23 mouse cellular contexts compared by ENCODE assay signal in the genomic region with DNA sequence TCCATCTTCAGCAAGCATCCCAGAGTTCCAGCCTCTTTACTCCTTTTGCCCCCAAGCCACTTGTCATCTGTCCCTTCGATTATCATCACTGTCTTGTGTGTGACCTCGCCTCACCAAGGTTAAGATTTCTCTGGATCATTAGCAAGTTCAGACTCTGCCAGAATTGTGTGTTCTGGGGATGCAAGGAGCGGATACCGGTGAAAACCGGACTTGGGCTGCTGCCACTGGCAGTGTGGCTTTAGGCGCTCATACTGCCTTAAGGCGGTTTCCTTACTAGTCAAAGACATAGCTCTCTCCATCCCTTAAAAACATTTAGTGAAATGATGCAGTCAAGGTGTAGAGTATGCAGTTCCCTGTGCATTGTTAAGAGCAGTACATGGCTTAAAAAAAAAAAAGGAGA. TPM values are rescaled to one million over a fixed set of nuclear protein-coding genes. Genes with fewer than 3 reads are reported as not detected.
A peak's percentile ranks its signal among the peaks of the same experiment; 100 is the strongest.
DNase-seq lines count a peak whose midpoint lies in the region; ATAC-seq and TF ChIP-seq lines count a peak whose summit lies in the region.
"Had no signal": no experiment of that assay in that cellular context is flagged by ENCODE, and none has a peak within 500 bp of the region (broad histone marks: within the 10 kb centered on the region; RNA-seq: fewer than 3 reads in every experiment).

No protein-coding gene starts in this region.

- peaks cover 79% of the 10 kb centered on the region for H3K4me1 ChIP-seq in megakaryocyte, embryonic 14.5 days
- peaks cover 13% of the 10 kb centered on the region for H3K4me1 ChIP-seq in bone marrow, adult 2 months (ENCODE audit: control insufficient read depth, insufficient read depth, low read length)

- peaks cover 2% of the 10 kb centered on the region for H3K36me3 ChIP-seq in megakaryocyte, embryonic 14.5 days (replicated peaks; ENCODE audit: low read length)
- H3K36me3 ChIP-seq in macrophage (ENCODE audit: inconsistent target) = no peaks in the 10 kb centered on the region
- H3K36me3 ChIP-seq: heart, embryonic 12.5 days; hindbrain, embryonic 12.5 days; lung, embryonic 15.5 days; midbrain, embryonic 12.5 days had no signal

- no peak for ATAC-seq in megakaryocyte, adult 5-6 weeks (ENCODE audit: poor library complexity, severe bottlenecking)
- ATAC-seq: forebrain, embryonic 16.5 days had no signal

- no peak for TF ChIP-seq POLR2A in bone marrow, adult 2 months (IDR thresholded peaks at IDR 0.05; ENCODE audit: borderline replicate concordance, control insufficient read depth, low read depth, low read length)

- no peaks in the 10 kb centered on the region for H3K9me3 ChIP-seq in megakaryocyte, embryonic 14.5 days
- H3K9me3 ChIP-seq: embryonic facial prominence, embryonic 10.5 days; heart, embryonic 12.5 days; hindbrain, embryonic 12.5 days; lung, embryonic 15.5 days; midbrain, embryonic 12.5 days had no signal

- H3K27me3 ChIP-seq in megakaryocyte, embryonic 14.5 days (replicated peaks) = peaks cover 60% of the 10 kb centered on the region
- H3K27me3 ChIP-seq: heart, embryonic 12.5 days; hindbrain, embryonic 12.5 days; lung, embryonic 15.5 days had no signal

- H3K79me2 ChIP-seq in macrophage (ENCODE audit: inconsistent target) = peaks cover 73% of the 10 kb centered on the region

- intact Hi-C loops in left cerebral cortex, postnatal 14 days (cut with DNase I) = no loop called here

- H3K27ac ChIP-seq in bone marrow, adult 2 months (ENCODE audit: control insufficient read depth, insufficient read depth, low read depth, low read length, poor library complexity) = peak overlapping the region; percentile 14
- peak overlapping the region; percentile 100 for H3K27ac ChIP-seq in macrophage
- H3K27ac ChIP-seq: embryonic facial prominence, embryonic 10.5 days; hindbrain, embryonic 12.5 days; lung, embryonic 15.5 days; midbrain, embryonic 12.5 days had no signal

- peak overlapping the region; percentile 28 for H3K4me3 ChIP-seq in megakaryocyte, embryonic 14.5 days (replicated peaks)
- H3K4me3 ChIP-seq in bone marrow, adult 2 months (replicated peaks; ENCODE audit: control insufficient read depth, low read depth, low read length) = no peak overlapping the region
- H3K4me3 ChIP-seq in macrophage (ENCODE audit: inconsistent target) = no peak overlapping the region
- H3K4me3 ChIP-seq: embryonic facial prominence, embryonic 10.5 days; heart, embryonic 12.5 days; hindbrain, embryonic 12.5 days; lung, embryonic 15.5 days; midbrain, embryonic 12.5 days had no signal

- DNase-seq in ES-CJ7 (ENCODE audit: low read depth, low spot score) = peak; percentile 85
- no peak for DNase-seq in left cerebral cortex, postnatal 14 days (ENCODE audit: low spot score in 2 of 2)
- DNase-seq in right cerebral cortex, postnatal 14 days = no peak
- DNase-seq: adrenal gland, postnatal 36 days; cerebellum, adult 11 months; cerebellum, postnatal 10 days; gastrocnemius, postnatal 14 days; heart, adult 11 months; heart, postnatal 14 days; kidney, adult 18-20 months; layer of hippocampus, adult 9-11 months; left cerebral cortex, postnatal 4 days; thymus, postnatal 4 days had no signal

- TF ChIP-seq CTCF in bone marrow, adult 2 months (IDR thresholded peaks at IDR 0.05; ENCODE audit: control insufficient read depth, insufficient read depth, low read length) = no peak

- WGBS in bone marrow, adult 2 months = 28% methylated on average over 7 of the region's 7 CpGs
- 46% methylated on average over 7 of the region's 7 CpGs for WGBS in macrophage (ENCODE audit: missing documents)

RNA-seq across cellular contexts. Expression of gene Cmtm7, which starts 2.8 kb away (rescaled TPM):
- polyA plus RNA-seq in megakaryocyte, embryonic 14.5 days (2012; ENCODE audit: insufficient read depth, low replicate concordance) = 103 and 110 TPM in 2 replicates
- total RNA-seq in megakaryocyte, adult 5-6 weeks (2015) = 189 and 201 TPM in 2 replicates
- 259 and 283 TPM in 2 replicates for total RNA-seq in megakaryocyte, adult 5-6 weeks (2017)
- 106 and 300 TPM in 2 replicates for polyA plus RNA-seq in bone marrow, adult 2 months (2011; ENCODE audit: insufficient read depth, insufficient read length, low replicate concordance, missing spikeins)
- 10 to 100 TPM; 17.7 to 97.1 (median 67.8) TPM for total RNA-seq in macrophage (2018; cell fraction: chromatin; rRNA removed)
- 100 to 1,000 TPM in 9 of 26 experiments, 10 to 100 TPM in 17; 58.3 to 114 (median 93.6) TPM for total RNA-seq in macrophage (2018; cell fraction: cytosol; rRNA removed)
- 100 to 1,000 TPM in 1 of 26 experiments, 10 to 100 TPM in 25; 36.9 to 101 (median 68.6) TPM for total RNA-seq in macrophage (2018; cell fraction: nucleus; rRNA removed)
- 47.8 to 121 TPM (median 101 TPM) in 3 replicates for polyA plus RNA-seq in macrophage (2018)
- 1 to 10 TPM; 5.1 to 5.9 TPM for total RNA-seq in left cerebral cortex, postnatal 14 days (2021)

RNA-seq across cellular contexts. Expression of gene Cmtm6, which starts 48.0 kb away (rescaled TPM):
- polyA plus RNA-seq in megakaryocyte, embryonic 14.5 days (2012; ENCODE audit: insufficient read depth, low replicate concordance) = 4.9 and 10.3 TPM in 2 replicates
- 79.5 and 98.1 TPM in 2 replicates for total RNA-seq in megakaryocyte, adult 5-6 weeks (2015)
- 120 and 124 TPM in 2 replicates for total RNA-seq in megakaryocyte, adult 5-6 weeks (2017)
- 12.4 and 21.3 TPM in 2 replicates for polyA plus RNA-seq in bone marrow, adult 2 months (2011; ENCODE audit: insufficient read depth, insufficient read length, low replicate concordance, missing spikeins)
- 10 to 100 TPM in 25 of 26 experiments, 1 to 10 TPM in 1; 9.5 to 94.2 (median 29.7) TPM for total RNA-seq in macrophage (2018; cell fraction: chromatin; rRNA removed)
- 100 to 1,000 TPM in 12 of 26 experiments, 10 to 100 TPM in 14; 60.7 to 138 (median 99.6) TPM for total RNA-seq in macrophage (2018; cell fraction: cytosol; rRNA removed)
- 100 to 1,000 TPM in 10 of 26 experiments, 10 to 100 TPM in 16; 54.2 to 141 (median 94.4) TPM for total RNA-seq in macrophage (2018; cell fraction: nucleus; rRNA removed)
- polyA plus RNA-seq in macrophage (2018) = 61.4 to 121 TPM (median 79.5 TPM) in 3 replicates
- total RNA-seq in left cerebral cortex, postnatal 14 days (2021) = 10 to 100 TPM; 24.8 to 25.1 TPM
